Mouse (Mus musculus) spleen, adult 2 months (tissue): Measurements from ENCODE around the gene Serf2.

ENCODE experiments used
- CTCF ChIP-seq: fragments of 200-500 bp; IDR thresholded peaks from 2 replicates; pipeline ENCODE4 v1.5.1; 2011; ENCODE audit warnings: mild to moderate bottlenecking, inconsistent platforms; ENCODE audit not compliant: insufficient read depth, insufficient read length, insufficient replicate concordance; ENCODE audit errors: extremely low read depth
- POLR2A ChIP-seq: fragments of 200-500 bp; IDR thresholded peaks from 2 replicates; pipeline ENCODE4 v1.6.1; 2011; ENCODE audit warnings: low read depth, low read length, inconsistent platforms

GRCm38 (mm10) chr2:121439746-121440145 lies 9.2 kb upstream of the Serf2 start:
- TF ChIP-seq CTCF (no peak), POLR2A (no peak)
